Mouse (Mus musculus): ENCODE results near the gene Card14. TPM values are rescaled to one million over a fixed set of nuclear protein-coding genes. Genes with fewer than 3 reads are reported as not detected.
A peak's percentile ranks its signal among the peaks of the same experiment; 100 is the strongest.
"Not testable (repeated sequence)": the region's sequence is repeated elsewhere in the genome, so short reads cannot be mapped to it uniquely, and the experiment has no call there.

Gene Card14
- 0.33 and 0.69 TPM in 2 replicates for polyA plus RNA-seq (2015; fragmentation: Nextera tagmentation; extraction: Ambion mirVana)

DNA sequence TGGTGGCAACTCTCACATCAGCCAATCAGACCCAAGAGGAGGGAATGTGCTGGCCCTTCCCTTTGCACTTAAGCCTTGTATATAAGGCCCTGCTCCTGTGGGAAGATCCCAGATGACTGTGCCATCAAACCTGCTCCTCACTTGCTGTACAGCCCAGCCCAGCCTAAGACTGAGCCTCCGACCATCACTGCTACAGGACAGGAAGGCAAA is at the start of gene Card14:
Card14 (plus strand) TSS at position 111 of the 210 bp plus-strand sequence.
- Histone ChIP-seq H3K4me2 (no peak within 1 kb of the TSS), H3K9me3 (replicated peaks) (no peaks in the 10 kb centered on the region), H3K27ac (replicated peaks) (no peak within 1 kb of the TSS), H3K4me3 (replicated peaks) (no peak within 1 kb of the TSS), H3K9ac (replicated peaks) (no peak within 1 kb of the TSS), H3K4me1 (peaks cover 14% of the 10 kb centered on the region), H3K36me3 (no peaks in the 10 kb centered on the region), H3K27me3 (replicated peaks) (no peaks in the 10 kb centered on the region; the same call in 1 of the 2 replicates)
- WGBS, result 58% methylated on average over 1 of the region's 1 CpGs
- ATAC-seq (ENCODE audit: low FRiP score), result 0 out of 2 replicates have a peak, but pooled peaks have one; percentile 24

DNA sequence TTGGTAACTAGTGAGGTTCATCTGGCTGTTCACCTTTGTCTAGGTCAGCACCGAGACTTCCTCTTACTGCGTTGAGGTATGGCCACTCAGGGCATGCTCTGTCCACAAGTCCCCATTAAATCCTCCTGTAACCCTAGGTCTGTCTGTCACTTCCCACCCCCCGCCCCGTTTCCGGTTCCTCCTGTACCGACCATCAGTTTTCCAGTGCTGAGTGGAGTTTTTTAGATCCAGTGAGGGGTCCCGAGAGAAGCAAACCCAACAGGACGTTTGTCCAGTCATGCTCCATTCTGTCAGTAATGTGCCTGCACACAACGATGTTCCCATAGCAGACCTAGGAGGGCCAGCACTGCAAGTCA is 49.4 kb upstream of the Card14 start:
- Histone ChIP-seq H3K9me3 (replicated peaks) (no peaks in the 10 kb centered on the region), H3K36me3 (no peaks in the 10 kb centered on the region), H3K4me3 (replicated peaks) (peak overlapping the region; percentile 30), H3K4me1 (peaks cover 9% of the 10 kb centered on the region), H3K4me2 (peak overlapping the region; percentile 50), H3K27me3 (replicated peaks) (no peaks in the 10 kb centered on the region), H3K9ac (replicated peaks) (peak overlapping the region; percentile 26), H3K27ac (replicated peaks) (peak overlapping the region; percentile 56)
- no peak for ATAC-seq (ENCODE audit: low FRiP score)
- 71% methylated on average over 9 of the region's 9 CpGs for WGBS

DNA sequence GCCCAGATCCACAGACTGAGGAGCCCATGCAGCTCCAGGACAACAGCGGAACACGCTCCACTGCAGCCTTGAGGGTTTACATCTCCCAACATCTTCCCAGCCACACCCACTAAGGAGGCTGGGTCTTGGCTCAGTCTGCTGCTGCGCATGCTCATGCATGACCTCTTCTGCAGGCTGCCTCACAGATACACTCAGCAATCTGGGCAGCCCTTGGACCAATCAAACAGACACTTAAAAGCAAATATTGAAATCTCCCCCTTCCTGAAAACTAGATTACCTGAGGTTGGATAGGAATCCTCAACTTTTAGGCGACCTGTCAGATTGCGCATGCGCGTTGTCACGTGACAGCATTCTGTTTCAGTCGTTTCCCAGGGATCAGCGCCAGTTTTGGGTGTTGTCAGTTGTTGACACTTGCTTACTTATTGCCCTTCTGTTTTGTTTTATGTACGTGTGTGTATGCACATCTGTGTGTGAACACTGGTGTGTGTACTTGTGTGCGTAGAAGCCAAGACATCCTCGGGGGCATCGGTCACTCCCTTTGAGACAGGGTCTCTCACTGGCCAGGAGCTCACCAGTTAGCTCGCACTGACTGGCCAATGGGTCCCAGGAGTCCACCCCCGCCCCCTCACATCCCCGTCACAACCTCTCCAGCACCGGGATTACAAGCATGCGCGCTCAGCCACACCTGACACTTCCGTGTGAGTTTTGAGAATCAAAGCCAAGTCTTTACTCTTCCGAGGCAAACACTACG is 48.8 kb upstream of the Card14 start:
- H3K27ac ChIP-seq (replicated peaks), result peak overlapping the region; percentile 56
- H3K4me2 ChIP-seq, result peak overlapping the region; percentile 50
- no peaks in the 10 kb centered on the region for H3K9me3 ChIP-seq (replicated peaks)
- no peaks in the 10 kb centered on the region for H3K27me3 ChIP-seq (replicated peaks)
- peak overlapping the region; percentile 30 for H3K4me3 ChIP-seq (replicated peaks)
- ATAC-seq (ENCODE audit: low FRiP score), result peak; percentile 78
- 68% methylated on average over 23 of the region's 23 CpGs for WGBS
- H3K36me3 ChIP-seq, result no peaks in the 10 kb centered on the region
- H3K9ac ChIP-seq (replicated peaks), result peak overlapping the region; percentile 26
- H3K4me1 ChIP-seq, result peaks cover 4% of the 10 kb centered on the region; the same call in 1 of the 2 replicates

DNA sequence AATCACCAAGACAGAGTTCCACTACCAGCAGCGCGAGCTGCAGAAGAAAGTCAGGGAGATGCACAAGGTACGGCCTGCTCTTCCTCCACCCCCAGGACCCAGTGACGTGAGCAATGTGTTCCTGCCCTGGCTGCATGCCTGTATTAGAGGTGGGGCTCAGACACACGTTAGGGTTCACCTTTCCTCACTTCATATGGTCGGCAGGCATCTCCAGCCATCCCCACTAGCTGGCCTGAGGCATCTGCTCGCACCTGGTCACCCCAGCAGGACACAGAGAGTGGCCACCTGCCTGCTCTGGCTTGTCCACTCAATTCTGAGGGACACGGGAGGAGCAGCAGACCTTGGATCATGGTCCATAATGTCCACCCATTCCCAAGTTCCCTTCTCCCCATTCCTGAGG is 47.6 kb upstream of the Card14 start:
- H3K36me3 ChIP-seq, result peaks cover 8% of the 10 kb centered on the region; the same call in 1 of the 2 replicates
- H3K4me2 ChIP-seq, result no peak overlapping the region
- no peak overlapping the region for H3K27ac ChIP-seq (replicated peaks)
- peaks cover 4% of the 10 kb centered on the region; the same call in 1 of the 2 replicates for H3K4me1 ChIP-seq
- H3K4me3 ChIP-seq (replicated peaks), result no peak overlapping the region
- H3K9me3 ChIP-seq (replicated peaks), result no peaks in the 10 kb centered on the region
- 92% methylated on average over 8 of the region's 8 CpGs for WGBS
- H3K9ac ChIP-seq (replicated peaks), result no peak overlapping the region
- no peak for ATAC-seq (ENCODE audit: low FRiP score)
- H3K27me3 ChIP-seq (replicated peaks), result no peaks in the 10 kb centered on the region

DNA sequence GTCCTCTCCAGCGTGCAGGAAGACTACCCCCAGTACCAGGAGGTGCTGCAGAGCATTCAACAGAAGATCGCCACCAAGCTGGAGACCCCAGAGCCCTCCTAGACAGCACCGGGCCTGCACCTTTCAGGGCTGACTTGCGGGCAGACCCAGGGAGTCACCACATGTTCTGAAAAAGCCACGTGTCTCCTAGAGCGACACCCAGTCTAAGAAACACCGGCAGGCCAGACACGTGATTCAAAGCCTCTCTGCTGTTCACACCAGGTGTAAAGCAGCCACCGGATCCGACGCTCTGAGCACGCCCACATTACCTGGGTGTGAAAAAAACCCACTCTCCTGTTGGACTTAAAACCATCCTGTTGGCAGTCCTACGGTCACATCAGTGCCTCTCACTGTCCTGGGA is 43.2 kb upstream of the Card14 start:
- Histone ChIP-seq H3K4me1 (peaks cover 24% of the 10 kb centered on the region), H3K9ac (replicated peaks) (no peak overlapping the region), H3K4me3 (replicated peaks) (no peak overlapping the region), H3K4me2 (no peak overlapping the region), H3K9me3 (replicated peaks) (no peaks in the 10 kb centered on the region), H3K27ac (replicated peaks) (no peak overlapping the region), H3K36me3 (peaks cover 9% of the 10 kb centered on the region; the same call in 1 of the 2 replicates), H3K27me3 (replicated peaks) (no peaks in the 10 kb centered on the region)
- ATAC-seq (ENCODE audit: low FRiP score), result no peak
- WGBS, result 95% methylated on average over 13 of the region's 13 CpGs

DNA sequence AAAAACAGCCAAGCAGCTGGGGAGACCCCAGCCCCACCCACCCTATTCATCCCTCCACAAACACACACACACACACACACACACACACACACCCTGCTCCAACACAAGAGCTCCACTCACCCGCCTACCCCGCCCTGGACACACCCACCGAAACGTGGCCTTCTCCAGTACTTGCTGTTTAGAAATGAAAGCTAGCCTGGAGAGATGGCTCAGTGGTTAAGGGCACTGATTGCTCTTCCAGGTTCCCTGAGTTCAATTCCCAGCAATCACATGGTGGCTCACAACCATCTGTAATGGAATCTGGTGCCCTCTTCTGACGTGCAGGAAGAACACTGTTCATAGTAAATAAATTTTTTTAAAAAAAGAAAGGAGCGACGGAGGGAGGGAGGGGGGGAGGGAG is 41.8 kb upstream of the Card14 start:
- ATAC-seq (ENCODE audit: low FRiP score), result no peak
- H3K9ac ChIP-seq (replicated peaks), result no peak overlapping the region
- H3K36me3 ChIP-seq, result peaks cover 15% of the 10 kb centered on the region
- no peak overlapping the region for H3K27ac ChIP-seq (replicated peaks)
- H3K4me3 ChIP-seq (replicated peaks), result no peak overlapping the region
- H3K27me3 ChIP-seq (replicated peaks), result no peaks in the 10 kb centered on the region
- peaks cover 38% of the 10 kb centered on the region for H3K4me1 ChIP-seq
- 79% methylated on average over 7 of the region's 7 CpGs for WGBS
- H3K4me2 ChIP-seq, result no peak overlapping the region
- H3K9me3 ChIP-seq (replicated peaks), result no peaks in the 10 kb centered on the region

DNA sequence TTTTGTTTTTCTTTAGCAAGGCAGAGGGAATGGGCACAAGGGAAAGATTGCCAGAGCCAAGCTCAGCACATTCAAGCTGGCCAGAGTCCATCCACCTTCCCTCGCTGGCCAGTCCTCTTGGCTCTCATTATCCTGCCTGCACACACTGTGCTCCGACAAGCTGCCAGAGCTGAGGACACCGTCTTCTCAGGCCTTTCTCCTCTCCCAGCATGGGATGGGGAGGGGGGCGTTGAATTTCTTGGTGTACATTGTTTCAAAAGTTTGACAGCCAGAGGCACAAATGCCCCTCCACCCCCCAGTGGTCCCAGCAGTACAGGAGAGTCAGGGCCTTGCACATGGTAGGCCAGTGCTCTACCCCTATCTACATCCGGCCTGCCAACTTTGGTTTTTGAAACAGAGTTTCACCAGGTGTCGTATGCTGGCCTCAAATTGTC is 40.3 kb upstream of the Card14 start:
- Histone ChIP-seq H3K4me1 (peaks cover 46% of the 10 kb centered on the region), H3K36me3 (peaks cover 29% of the 10 kb centered on the region), H3K27ac (replicated peaks) (peak overlapping the region; percentile 69), H3K4me3 (replicated peaks) (peak overlapping the region; percentile 74; the same call in 1 of the 2 replicates), H3K4me2 (peak overlapping the region; percentile 90), H3K9ac (replicated peaks) (0 out of 2 replicates have a peak overlapping the region, but pooled peaks have one; percentile 77), H3K9me3 (replicated peaks) (no peaks in the 10 kb centered on the region), H3K27me3 (replicated peaks) (no peaks in the 10 kb centered on the region)
- ATAC-seq (ENCODE audit: low FRiP score), result peak; percentile 19; the same call in 1 of the 2 replicates
- WGBS, result 49% methylated on average over 6 of the region's 6 CpGs

DNA sequence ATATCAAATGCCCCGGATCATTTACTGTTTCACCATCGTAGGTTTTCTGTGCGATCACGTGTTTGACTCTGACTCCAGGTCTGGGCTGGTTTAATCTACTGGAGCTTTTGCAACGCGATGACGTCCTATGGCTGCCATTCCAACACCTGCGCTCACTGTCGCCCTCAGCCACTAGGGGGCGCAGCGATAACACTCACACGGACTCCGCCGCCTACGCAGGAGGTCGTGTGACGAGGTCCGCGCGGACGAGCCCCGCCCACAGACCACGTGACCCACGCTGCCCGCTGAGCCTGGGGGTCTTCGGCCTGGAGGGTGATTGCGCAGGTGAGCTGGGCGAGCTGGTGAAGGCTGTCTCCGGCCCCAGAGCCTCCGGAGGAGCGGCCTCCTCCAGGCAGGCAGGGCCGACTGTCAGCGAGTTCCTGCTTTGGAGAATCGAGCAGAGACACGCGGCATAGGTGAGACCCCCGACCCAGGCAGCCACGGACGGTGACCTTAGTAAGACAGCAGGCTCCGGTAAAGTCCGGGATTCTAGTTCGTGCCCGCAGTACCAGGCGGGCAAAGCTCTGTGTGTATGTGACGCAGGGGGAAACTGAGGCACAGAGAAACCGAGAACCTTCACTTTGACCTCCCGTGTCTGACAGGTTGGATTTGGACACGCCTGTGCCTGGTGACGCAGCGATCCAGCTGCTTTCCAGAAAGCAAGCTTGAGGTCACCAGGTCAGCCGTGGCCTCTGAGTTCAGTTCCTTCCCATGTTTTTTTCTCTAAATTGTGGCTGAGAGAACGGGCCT is 39.6 kb upstream of the Card14 start, which contains the start of gene Gaa:
Gaa (plus strand) TSS at position 120 of the 789 bp plus-strand sequence.
- 5% methylated on average over 52 of the region's 52 CpGs for WGBS
- Histone ChIP-seq H3K9ac (replicated peaks) (peak within 1 kb of the TSS; percentile 77), H3K36me3 (peaks cover 32% of the 10 kb centered on the region), H3K9me3 (replicated peaks) (no peaks in the 10 kb centered on the region), H3K4me2 (peak within 1 kb of the TSS; percentile 90), H3K4me1 (peaks cover 46% of the 10 kb centered on the region), H3K27me3 (replicated peaks) (no peaks in the 10 kb centered on the region), H3K27ac (replicated peaks) (peak within 1 kb of the TSS; percentile 72), H3K4me3 (replicated peaks) (peak within 1 kb of the TSS; percentile 74)
- peak; percentile 82 for ATAC-seq (ENCODE audit: low FRiP score)

DNA sequence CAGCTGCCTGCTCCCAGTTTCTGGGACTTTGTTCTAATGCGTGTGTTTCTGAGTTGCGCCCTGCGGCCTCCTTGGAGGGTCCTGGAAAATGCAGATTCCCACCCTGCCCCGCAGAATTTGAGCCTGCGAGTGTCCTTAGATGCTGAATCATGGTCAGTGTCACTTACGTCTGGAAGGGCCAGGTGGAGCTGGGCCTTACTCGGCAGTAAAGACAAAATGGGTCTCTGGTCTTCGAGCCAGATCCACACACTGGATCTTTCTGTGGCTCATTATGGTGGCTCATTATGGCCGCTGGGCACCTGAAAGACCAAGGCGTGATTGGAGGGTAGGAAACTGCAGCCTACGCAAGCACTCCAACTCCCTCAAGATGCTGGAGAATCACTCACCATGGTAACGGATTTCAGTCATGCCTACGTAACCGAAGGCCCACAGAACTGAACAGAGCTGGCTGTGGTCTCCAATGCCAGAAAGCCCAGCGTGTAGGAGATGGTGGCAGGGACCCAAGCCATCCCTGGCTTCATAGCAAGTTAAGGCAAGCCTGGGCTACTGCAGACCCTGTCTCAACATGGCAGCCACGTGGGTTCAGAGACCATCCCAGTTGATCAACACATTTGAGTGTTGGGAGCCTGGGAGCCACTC is 38.9 kb upstream of the Card14 start:
- H3K36me3 ChIP-seq, result peaks cover 39% of the 10 kb centered on the region
- H3K9me3 ChIP-seq (replicated peaks), result no peaks in the 10 kb centered on the region
- peak overlapping the region; percentile 77 for H3K9ac ChIP-seq (replicated peaks)
- peaks cover 46% of the 10 kb centered on the region for H3K4me1 ChIP-seq
- H3K4me2 ChIP-seq, result peak overlapping the region; percentile 90
- H3K27me3 ChIP-seq (replicated peaks), result no peaks in the 10 kb centered on the region
- H3K27ac ChIP-seq (replicated peaks), result no peak overlapping the region
- no peak for ATAC-seq (ENCODE audit: low FRiP score)
- peak overlapping the region; percentile 74 for H3K4me3 ChIP-seq (replicated peaks)
- WGBS, result 69% methylated on average over 16 of the region's 16 CpGs

DNA sequence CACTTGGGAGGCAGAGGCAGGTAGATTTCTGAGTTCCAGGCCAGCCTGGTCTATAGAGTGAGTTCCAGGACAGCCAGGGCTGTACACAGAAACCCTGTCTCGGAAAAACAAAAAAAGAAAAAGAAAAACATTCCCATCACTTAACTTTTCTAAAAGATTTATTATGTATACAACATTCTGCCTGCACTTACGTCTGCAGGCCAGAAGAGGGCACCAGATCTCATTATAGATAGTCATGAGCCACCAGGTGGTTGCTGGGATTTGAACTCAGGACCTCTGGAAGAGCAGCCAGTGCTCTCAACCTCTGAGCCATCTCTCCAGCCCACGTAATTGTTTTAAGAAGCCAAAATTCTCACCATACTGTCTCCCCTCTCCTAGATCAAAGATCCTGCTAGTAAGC is 35.1 kb upstream of the Card14 start:
- H3K27ac ChIP-seq (replicated peaks); H3K9me3 ChIP-seq (replicated peaks); H3K27me3 ChIP-seq (replicated peaks); H3K4me3 ChIP-seq (replicated peaks); ATAC-seq (ENCODE audit: low FRiP score); H3K9ac ChIP-seq (replicated peaks); H3K4me2 ChIP-seq: not testable (repeated sequence)
- H3K36me3 ChIP-seq, result peaks cover 64% of the 10 kb centered on the region
- peaks cover 40% of the 10 kb centered on the region for H3K4me1 ChIP-seq
- WGBS, result 66% methylated on average over 3 of the region's 3 CpGs

DNA sequence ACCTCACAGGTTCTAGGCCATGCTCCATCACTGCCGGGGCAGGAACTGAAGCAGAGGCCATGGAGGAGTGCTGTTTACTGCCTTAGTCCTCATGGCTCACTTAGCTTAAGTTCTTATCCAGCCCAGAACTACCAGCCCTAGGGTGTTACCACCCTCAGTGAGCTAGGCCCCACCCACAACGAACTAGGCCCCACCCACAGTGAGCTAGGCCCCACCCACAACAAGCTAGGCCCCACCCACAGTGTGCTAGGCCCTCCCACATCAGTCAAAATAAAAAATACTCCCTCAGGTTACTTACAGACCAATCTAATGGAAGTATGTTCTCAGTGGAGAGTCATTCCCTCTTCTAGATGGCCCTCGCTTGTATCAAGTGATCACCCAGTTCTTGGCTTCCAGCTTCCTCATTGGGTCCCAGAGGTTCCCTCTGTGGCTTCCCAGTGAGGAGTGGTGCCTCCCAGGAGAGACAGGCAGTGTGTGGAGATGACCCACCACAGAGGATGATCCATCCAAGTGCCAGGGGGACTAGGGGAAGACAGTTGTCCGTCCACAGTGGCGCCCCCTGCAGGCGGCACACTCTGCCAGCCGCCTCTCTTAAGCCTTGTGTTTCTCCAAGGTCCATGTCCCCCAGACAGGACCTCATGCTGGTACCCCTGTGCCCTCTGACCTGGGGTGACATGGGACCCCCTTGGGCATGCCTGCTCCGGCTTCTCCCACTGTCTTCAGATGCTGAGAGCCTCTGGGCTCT is 34.2 kb upstream of the Card14 start:
- no peak overlapping the region for H3K4me3 ChIP-seq (replicated peaks)
- H3K9ac ChIP-seq (replicated peaks), result no peak overlapping the region
- H3K36me3 ChIP-seq, result peaks cover 68% of the 10 kb centered on the region
- H3K4me1 ChIP-seq, result peaks cover 33% of the 10 kb centered on the region
- H3K4me2 ChIP-seq, result no peak overlapping the region
- no peaks in the 10 kb centered on the region for H3K9me3 ChIP-seq (replicated peaks)
- no peak for ATAC-seq (ENCODE audit: low FRiP score)
- no peaks in the 10 kb centered on the region for H3K27me3 ChIP-seq (replicated peaks)
- 88% methylated on average over 8 of the region's 8 CpGs for WGBS
- no peak overlapping the region for H3K27ac ChIP-seq (replicated peaks)
